Mouse (Mus musculus) heart, embryonic 15.5 days (tissue): ENCODE results near the gene Xylb. TPM values are rescaled to one million over a fixed set of nuclear protein-coding genes. Genes with fewer than 3 reads are reported as not detected.
A peak's percentile ranks its signal among the peaks of the same experiment; 100 is the strongest.

Source experiments
- ATAC-seq: fragments of 200-750 bp; cut with Nextera tagmentation; replicated peaks from 2 replicates; pipeline ENCODE4 v1.8.0; 2017; ENCODE audit warnings: low read depth, moderate TSS enrichment; ENCODE audit not compliant: insufficient number of reproducible peaks, insufficient read depth, low FRiP score
- H3K27ac ChIP-seq: fragments of 300-500 bp; sonication (generic); 2 replicates; pipeline ENCODE4 v1.5.1; 2015; ENCODE audit warnings: mild to moderate bottlenecking, inconsistent platforms
- H3K27me3 ChIP-seq: fragments of 300-500 bp; sonication (generic); 2 replicates; pipeline ENCODE4 v1.6.1; 2015; ENCODE audit warnings: inconsistent platforms
- H3K36me3 ChIP-seq: fragments of 300-500 bp; sonication (generic); 2 replicates; pipeline ENCODE4 v1.6.1; 2015; ENCODE audit warnings: mild to moderate bottlenecking, inconsistent platforms
- H3K4me1 ChIP-seq: fragments of 300-500 bp; sonication (generic); replicated peaks from 2 replicates; pipeline ENCODE4 v1.6.1; 2015; ENCODE audit warnings: inconsistent platforms
- H3K4me2 ChIP-seq: fragments of 300-500 bp; sonication (generic); 2 replicates; pipeline ENCODE4 v1.6.1; 2015; ENCODE audit warnings: inconsistent platforms, mild to moderate bottlenecking, moderate library complexity
- H3K4me3 ChIP-seq: fragments of 300-500 bp; sonication (generic); 2 replicates; pipeline ENCODE4 v1.5.1; 2015; ENCODE audit warnings: mild to moderate bottlenecking, inconsistent platforms
- H3K9ac ChIP-seq: fragments of 300-500 bp; sonication (generic); 2 replicates; pipeline ENCODE4 v1.6.1; 2015; ENCODE audit warnings: mild to moderate bottlenecking, inconsistent platforms
- H3K9me3 ChIP-seq: fragments of 300-500 bp; sonication (generic); replicated peaks from 2 replicates; pipeline ENCODE4 v1.6.1; 2016; ENCODE audit warnings: inconsistent platforms
- WGBS: fragments of 180-500 bp; shearing (Covaris S2); methylation state at CpG from one replicate; pipeline ENCODE4 v1.1.7; 2015; ENCODE audit warnings: mixed read lengths; 5-methylcytosine and 5-hydroxymethylcytosine counted together
- polyA plus RNA-seq: library from polyadenylated mRNA; unstranded; fragments of >200 nt; fragmentation: Nextera tagmentation; extraction: Ambion mirVana; gene quantifications from 2 replicates; pipeline ENCODE4 v1.2.1, GENCODE M21; 2015

Xylb gene
- polyA plus RNA-seq, 1 experiment from 2014 or later, result 1.1 TPM

DNA sequence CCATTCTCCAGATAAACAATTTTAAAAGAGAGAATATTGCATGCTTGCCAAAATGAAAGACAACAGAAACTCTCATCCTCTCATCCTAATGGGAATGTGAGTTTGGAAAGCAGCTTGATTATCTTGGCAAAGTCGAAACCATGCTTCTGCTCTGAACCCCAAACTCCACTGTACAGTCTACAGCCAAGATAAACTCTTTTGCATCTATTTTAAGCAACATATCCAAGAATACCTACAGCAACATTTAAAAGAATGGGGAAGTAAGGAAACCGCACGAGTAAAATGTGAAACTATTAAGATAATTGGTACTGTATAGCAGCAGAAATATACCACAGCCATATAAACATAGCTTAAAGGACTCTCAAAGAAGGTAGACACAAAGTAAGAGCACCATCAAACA lies 28.7 kb upstream of the Xylb start:
- no peak for ATAC-seq
- WGBS, result 43% methylated on average over 3 of the region's 3 CpGs
- H3K4me3 ChIP-seq, result no peak overlapping the region

DNA sequence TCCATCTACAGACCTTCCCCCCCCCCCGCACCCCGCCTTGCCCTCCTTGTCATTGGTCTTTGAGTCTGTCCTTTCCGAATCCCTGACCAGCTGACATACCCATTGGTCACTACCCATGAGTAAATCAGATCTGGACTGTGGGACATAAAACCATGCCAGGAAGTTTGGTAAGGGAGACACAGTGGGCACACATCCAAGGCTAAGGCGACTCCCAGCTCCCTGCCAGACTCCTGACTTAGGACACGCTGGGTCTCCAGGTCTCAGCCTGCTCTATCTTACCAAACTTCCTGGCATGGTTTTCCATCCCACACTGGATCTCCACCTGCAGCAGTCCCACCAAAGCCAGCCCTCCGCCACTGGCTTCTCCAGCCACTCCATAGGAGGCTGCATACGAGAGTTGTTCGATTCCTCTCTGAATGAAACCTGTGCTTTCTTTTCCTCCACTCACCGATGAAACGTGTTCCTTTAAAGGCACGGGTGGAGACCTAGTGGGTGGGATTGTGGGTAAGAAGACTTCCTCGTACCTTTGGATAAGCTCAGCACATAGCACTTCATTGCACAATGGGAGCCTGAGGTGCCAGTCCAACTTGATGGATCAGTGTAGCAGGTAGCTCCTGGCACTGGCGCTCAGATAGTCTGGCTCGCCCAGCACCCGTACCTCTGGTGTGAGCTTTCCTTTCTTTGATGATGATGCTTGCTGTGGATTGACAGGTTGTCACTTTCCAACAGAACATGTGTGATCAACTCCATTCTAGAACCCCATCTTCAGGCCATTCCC lies 26.8 kb upstream of the Xylb start:
- Histone ChIP-seq H3K27me3 (no peaks in the 10 kb centered on the region), H3K27ac (no peak overlapping the region), H3K9me3 (no peaks in the 10 kb centered on the region), H3K9ac (no peak overlapping the region), H3K4me2 (no peak overlapping the region), H3K36me3 (no peaks in the 10 kb centered on the region), H3K4me1 (peaks cover 11% of the 10 kb centered on the region), H3K4me3 (no peak overlapping the region)
- ATAC-seq, result no peak
- WGBS, result 78% methylated on average over 15 of the region's 15 CpGs

More for the DNA sequence above, 28.7 kb upstream of the Xylb start:
- Histone ChIP-seq H3K4me1 (peaks cover 2% of the 10 kb centered on the region; the same call in 1 of the 2 replicates), H3K9ac (no peak overlapping the region), H3K27me3 (no peaks in the 10 kb centered on the region), H3K4me2 (no peak overlapping the region), H3K9me3 (no peaks in the 10 kb centered on the region), H3K27ac (no peak overlapping the region; the same call in 1 of the 2 replicates), H3K36me3 (no peaks in the 10 kb centered on the region)

DNA sequence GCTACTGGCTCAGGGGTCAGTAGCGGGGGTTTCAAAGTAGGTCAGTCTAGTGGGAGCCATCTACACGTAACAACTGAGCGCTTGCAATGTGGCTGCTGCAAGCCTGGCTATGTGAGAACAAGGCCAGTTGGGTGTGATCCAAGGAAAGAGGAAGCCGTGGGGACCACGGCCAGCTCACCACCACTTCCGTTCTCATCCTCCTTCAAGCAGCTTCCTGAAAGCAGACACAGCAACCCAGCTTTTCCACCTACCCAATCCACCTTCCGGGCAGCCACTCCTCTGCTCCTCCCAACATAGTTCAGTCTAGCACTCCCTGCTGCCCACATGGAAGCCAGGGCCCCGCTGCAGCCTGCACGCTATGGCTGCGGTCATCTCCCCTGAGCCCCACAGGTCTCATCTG lies 22.9 kb upstream of the Xylb start:
- no peak overlapping the region for H3K9ac ChIP-seq
- H3K4me3 ChIP-seq, result no peak overlapping the region
- H3K9me3 ChIP-seq, result no peaks in the 10 kb centered on the region
- peak overlapping the region; percentile 34 for H3K4me2 ChIP-seq
- 28% methylated on average over 10 of the region's 10 CpGs for WGBS
- H3K36me3 ChIP-seq, result no peaks in the 10 kb centered on the region
- peak; percentile 25; the same call in 1 of the 2 replicates for ATAC-seq
- H3K27me3 ChIP-seq, result no peaks in the 10 kb centered on the region
- peak overlapping the region; percentile 68 for H3K27ac ChIP-seq
- peaks cover 16% of the 10 kb centered on the region for H3K4me1 ChIP-seq

DNA sequence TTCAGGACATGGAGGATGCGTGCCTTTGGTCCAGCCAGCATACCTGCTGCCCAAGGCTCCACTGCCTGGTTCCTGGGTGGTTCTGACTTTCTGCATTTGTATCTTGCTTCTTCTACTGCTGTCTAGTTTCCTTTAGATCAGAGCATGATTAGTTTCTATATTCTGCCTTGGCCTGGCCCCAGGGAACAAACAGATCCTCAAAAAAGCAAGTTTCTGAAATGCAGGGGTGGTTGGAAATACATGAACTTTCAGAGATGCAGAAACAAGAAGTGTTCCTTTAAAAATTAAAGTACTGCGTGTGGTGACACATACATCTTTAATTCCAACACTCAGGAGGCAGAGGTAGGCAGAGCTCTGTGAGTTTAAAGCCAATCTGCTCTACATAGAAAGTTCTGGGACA lies 22.3 kb upstream of the Xylb start:
- no peaks in the 10 kb centered on the region for H3K36me3 ChIP-seq
- no peak for ATAC-seq
- peak overlapping the region; percentile 68 for H3K27ac ChIP-seq
- H3K4me1 ChIP-seq, result peaks cover 17% of the 10 kb centered on the region
- WGBS, result 83% methylated on average over 2 of the region's 2 CpGs
- H3K4me2 ChIP-seq, result no peak overlapping the region
- H3K4me3 ChIP-seq, result no peak overlapping the region
- no peaks in the 10 kb centered on the region for H3K9me3 ChIP-seq
- no peaks in the 10 kb centered on the region for H3K27me3 ChIP-seq
- no peak overlapping the region for H3K9ac ChIP-seq

DNA sequence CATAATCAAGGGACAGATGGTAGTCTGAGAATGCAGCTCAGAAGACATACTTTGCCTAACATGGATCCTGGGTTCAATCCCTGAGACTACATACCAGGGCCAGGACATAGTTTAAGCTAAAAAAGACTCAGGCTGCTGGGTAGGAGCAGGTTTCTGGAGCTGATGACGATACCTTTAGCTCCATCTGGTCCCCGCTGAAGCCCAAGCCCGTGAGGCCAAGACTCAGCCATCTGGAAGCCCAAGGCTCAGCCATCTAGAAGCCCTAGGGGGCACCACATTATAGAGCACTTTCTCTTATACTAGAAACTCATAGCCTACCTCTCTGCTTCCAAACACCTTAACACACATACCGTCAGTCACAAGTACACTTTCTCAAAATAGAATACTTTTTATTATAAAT lies 21.6 kb upstream of the Xylb start:
- 87% methylated on average over 4 of the region's 4 CpGs for WGBS
- no peak overlapping the region for H3K4me2 ChIP-seq

DNA sequence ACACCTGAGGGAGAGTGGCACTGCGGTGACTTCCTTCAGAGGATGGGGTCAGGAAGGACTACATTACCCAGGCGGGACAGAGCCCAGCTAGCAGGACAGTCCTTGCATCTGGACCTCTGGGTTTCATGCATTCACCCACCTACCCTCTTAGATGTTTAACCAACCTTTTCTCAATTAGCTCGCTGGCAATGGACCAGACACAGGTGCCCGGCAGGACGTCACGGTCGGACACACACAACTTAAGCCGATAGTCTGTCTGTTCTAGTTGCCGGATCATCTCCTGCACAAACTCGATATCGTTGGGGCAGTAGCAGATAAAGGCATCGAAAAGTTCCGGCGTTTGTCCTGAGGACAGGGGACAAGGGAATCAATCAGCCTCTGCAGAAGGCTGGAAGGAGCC lies 19.3 kb upstream of the Xylb start:
- H3K9ac ChIP-seq, result no peak overlapping the region
- no peak for ATAC-seq
- no peak overlapping the region for H3K4me2 ChIP-seq
- H3K27me3 ChIP-seq, result no peaks in the 10 kb centered on the region
- peaks cover 35% of the 10 kb centered on the region for H3K4me1 ChIP-seq
- H3K9me3 ChIP-seq, result no peaks in the 10 kb centered on the region
- H3K27ac ChIP-seq, result no peak overlapping the region
- H3K36me3 ChIP-seq, result 0 out of 2 replicates have a peak, but pooled peaks cover 1% of the 10 kb centered on the region
- WGBS, result 91% methylated on average over 14 of the region's 14 CpGs
- no peak overlapping the region for H3K4me3 ChIP-seq

More for the DNA sequence above, 21.6 kb upstream of the Xylb start:
- Histone ChIP-seq H3K27me3 (no peaks in the 10 kb centered on the region), H3K27ac (no peak overlapping the region), H3K4me3 (no peak overlapping the region), H3K36me3 (no peaks in the 10 kb centered on the region), H3K9me3 (no peaks in the 10 kb centered on the region), H3K4me1 (peaks cover 23% of the 10 kb centered on the region), H3K9ac (no peak overlapping the region)
- no peak for ATAC-seq

DNA sequence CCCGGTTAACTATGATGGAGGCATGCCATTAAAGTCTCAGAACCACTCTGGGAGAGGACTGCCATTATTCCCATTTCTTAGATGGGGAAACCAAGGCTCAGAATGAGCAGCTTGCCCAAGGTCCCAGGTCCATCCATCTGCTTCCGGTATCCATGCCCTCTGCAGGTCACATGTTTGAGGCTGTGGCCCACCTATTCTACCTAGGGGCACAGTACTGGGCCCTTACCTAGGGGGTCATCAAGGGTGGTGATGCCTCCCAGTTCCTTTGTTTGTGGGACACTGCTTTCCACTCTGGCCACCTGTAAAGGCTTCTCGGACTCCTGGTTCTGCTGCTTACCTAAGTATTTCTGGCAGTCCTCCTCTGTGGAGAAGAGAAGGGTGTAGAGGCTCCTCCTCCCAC lies 18.8 kb upstream of the Xylb start:
- no peaks in the 10 kb centered on the region for H3K9me3 ChIP-seq
- H3K4me2 ChIP-seq, result no peak overlapping the region
- ATAC-seq, result no peak
- H3K27ac ChIP-seq, result no peak overlapping the region
- H3K36me3 ChIP-seq, result peaks cover 6% of the 10 kb centered on the region; the same call in 1 of the 2 replicates
- H3K27me3 ChIP-seq, result no peaks in the 10 kb centered on the region
- H3K4me1 ChIP-seq, result peaks cover 37% of the 10 kb centered on the region
- 88% methylated on average over 3 of the region's 3 CpGs for WGBS
- no peak overlapping the region for H3K9ac ChIP-seq
- no peak overlapping the region for H3K4me3 ChIP-seq

DNA sequence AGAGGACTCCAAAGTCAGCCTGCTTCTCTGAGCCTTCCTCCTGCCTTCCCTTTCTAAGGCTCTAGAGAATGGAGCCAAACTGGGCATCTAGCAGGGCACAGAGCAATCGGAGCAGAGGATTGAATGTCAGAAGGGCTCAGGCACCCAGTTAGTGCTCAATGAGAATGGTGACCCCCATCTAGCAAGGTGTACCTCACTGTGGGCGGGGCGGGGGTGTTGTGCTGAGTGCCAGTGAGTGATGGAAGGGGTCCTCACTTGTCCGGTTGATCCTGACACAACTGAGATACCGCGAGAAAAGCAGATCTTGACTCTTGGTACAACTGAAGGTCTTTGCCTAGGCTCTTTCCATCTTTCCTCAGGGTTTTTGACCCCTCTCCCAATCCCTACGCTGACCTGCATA lies 18.1 kb upstream of the Xylb start:
- Histone ChIP-seq H3K9ac (peak overlapping the region; percentile 75), H3K4me2 (peak overlapping the region; percentile 94), H3K36me3 (peaks cover 14% of the 10 kb centered on the region), H3K27ac (no peak overlapping the region), H3K4me3 (peak overlapping the region; percentile 84), H3K9me3 (no peaks in the 10 kb centered on the region), H3K27me3 (no peaks in the 10 kb centered on the region), H3K4me1 (peaks cover 32% of the 10 kb centered on the region)
- ATAC-seq, result no peak
- 44% methylated on average over 7 of the region's 7 CpGs for WGBS

DNA sequence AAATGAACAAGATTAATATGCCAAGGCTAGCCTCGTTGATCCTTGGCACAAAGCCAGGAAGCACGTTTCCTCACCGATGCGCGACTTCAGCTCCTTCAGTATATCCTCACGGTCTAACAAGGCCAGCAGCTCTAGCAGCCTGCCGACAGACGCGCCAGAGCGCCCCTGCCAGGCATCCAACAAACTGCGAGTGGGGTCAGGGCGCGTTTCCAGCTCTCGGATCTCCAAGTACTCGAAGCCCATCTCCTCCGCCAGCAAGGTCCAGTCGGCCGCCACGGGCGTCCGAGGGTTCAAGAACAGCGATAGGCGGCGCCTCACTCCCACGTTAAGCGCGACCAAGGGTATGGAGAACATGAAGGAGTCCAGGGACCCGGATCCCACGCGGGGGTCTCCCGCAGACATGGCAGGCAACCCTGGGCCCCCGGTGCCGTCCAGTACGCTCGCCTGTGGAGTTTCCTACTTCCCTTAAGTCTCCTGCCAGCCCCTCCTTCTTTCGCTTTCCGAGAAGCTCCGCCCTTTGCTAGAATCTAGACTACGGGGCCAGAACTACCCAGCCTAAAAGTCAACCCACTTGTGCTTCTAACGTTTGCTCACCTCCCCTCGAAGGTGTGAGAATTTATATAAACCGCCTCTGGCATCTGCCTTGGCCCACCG lies 17.5 kb upstream of the Xylb start, which contains the start of gene Acaa1a:
Gene Acaa1a (plus strand): TSS at position 119 of the 654 bp plus-strand sequence.
- Histone ChIP-seq H3K27me3 (no peaks in the 10 kb centered on the region), H3K27ac (peak within 1 kb of the TSS; percentile 93), H3K4me1 (peaks cover 26% of the 10 kb centered on the region), H3K36me3 (peaks cover 16% of the 10 kb centered on the region), H3K9ac (peak within 1 kb of the TSS; percentile 75), H3K4me2 (peak within 1 kb of the TSS; percentile 94), H3K4me3 (peak within 1 kb of the TSS; percentile 84), H3K9me3 (no peaks in the 10 kb centered on the region)
- no peak for ATAC-seq
- WGBS, result under 1% methylated on average over 43 of the region's 43 CpGs

DNA sequence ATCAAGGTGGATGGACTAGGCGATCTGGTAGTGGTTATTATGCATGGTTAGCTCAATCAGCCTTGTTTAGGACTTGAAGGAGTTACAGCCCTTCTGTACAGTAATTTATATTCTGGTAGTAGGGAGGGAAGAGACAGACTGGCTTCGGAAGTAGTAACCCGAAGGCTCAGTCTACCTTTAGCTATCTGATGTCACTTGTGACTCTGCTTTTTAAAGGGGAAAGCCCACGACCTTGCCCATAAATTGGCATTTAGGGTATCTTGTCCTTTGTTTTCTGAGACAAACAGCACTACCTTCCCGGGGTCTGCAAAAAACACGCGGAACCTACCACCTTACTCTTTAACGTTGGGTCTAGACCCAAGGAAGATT lies 17.0 kb upstream of the Xylb start:
- H3K4me1 ChIP-seq, result peaks cover 25% of the 10 kb centered on the region
- H3K9ac ChIP-seq, result peak overlapping the region; percentile 75
- peak overlapping the region; percentile 94 for H3K4me2 ChIP-seq
- peak overlapping the region; percentile 84 for H3K4me3 ChIP-seq
- H3K27me3 ChIP-seq, result no peaks in the 10 kb centered on the region
- WGBS, result 3% methylated on average over 8 of the region's 8 CpGs
- no peak for ATAC-seq
- no peaks in the 10 kb centered on the region for H3K9me3 ChIP-seq
- H3K36me3 ChIP-seq, result peaks cover 19% of the 10 kb centered on the region
- peak overlapping the region; percentile 93 for H3K27ac ChIP-seq

DNA sequence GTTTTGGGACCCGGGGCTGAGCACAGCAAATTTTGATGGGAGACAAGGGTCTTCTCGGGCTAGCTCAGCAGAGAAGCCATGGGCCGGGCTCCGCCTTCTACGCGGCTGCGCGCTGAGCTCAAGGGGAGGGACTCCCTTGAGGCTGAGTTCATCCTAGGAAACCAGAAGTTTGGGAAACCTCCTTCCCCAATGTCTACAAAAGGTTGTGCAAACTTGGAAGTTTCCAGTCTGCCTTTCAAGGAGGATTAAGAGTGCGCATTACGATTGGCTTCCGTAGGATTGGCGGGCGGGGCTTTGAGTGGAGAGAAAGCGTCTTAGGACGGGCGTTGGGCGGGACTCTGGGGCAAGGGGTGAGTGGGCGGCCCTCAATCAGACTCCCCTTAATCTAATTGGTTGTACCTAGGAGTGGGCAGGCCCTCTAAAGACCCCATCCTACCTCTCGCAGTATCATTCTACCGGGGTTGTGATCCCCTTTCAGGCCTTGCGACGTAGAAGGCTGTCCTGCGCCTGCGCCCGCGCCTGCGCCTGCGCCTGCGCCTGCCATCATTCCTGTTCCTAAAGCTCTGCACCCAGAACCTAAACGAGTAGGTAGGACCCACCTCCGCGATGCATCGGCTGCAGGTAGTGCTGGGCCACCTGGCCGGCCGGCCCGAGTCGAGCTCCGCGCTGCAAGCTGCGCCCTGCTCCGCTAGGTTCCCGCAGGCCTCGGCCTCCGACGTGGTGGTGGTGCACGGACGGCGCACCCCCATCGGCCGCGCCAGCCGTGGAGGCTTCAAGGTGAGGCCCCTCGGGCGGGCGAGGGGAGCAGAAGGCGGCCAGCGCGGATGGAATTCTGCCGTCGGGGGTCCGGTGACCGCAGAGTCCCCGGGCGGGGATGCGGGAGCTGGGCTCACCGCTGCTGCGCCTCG lies 16.0 kb upstream of the Xylb start, which contains the start of gene Myd88:
Gene Myd88 (minus strand): TSS at position 503 of the 908 bp plus-strand sequence.
- Histone ChIP-seq H3K4me3 (peak within 1 kb of the TSS; percentile 84), H3K36me3 (peaks cover 29% of the 10 kb centered on the region), H3K9ac (peak within 1 kb of the TSS; percentile 80), H3K4me1 (peaks cover 25% of the 10 kb centered on the region), H3K4me2 (peak within 1 kb of the TSS; percentile 94), H3K27me3 (no peaks in the 10 kb centered on the region), H3K27ac (peak within 1 kb of the TSS; percentile 93), H3K9me3 (no peaks in the 10 kb centered on the region)
- ATAC-seq, result peak; percentile 96
- WGBS, result under 1% methylated on average over 68 of the region's 68 CpGs
